Mouse (Mus musculus): Measurements from ENCODE around the gene Lpin3.
A peak's percentile ranks its signal among the peaks of the same experiment; 100 is the strongest.

Gene Lpin3

DNA sequence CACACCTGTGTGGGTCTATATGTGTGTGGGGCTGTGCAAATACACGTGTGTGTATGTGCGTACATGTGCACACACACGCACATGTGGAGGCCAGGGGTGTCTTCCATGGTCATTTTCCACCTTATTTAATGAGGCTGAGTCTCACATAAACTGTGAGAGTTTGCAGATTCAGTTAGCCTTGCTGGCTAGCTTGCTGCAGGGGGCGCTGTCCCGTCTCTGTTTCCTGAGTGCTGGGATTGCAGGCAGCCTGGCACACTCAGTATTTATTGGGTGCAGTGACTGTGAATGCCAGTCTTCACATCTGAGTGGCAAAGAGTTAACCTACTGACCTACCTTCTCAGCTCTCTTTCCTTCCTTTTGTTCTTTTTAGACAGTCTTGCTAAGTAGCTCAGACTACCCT, 53.4 kb downstream of the Lpin3 start:
- no peak for DNase-seq (ENCODE audit: low spot score in 2 of 2)

DNA sequence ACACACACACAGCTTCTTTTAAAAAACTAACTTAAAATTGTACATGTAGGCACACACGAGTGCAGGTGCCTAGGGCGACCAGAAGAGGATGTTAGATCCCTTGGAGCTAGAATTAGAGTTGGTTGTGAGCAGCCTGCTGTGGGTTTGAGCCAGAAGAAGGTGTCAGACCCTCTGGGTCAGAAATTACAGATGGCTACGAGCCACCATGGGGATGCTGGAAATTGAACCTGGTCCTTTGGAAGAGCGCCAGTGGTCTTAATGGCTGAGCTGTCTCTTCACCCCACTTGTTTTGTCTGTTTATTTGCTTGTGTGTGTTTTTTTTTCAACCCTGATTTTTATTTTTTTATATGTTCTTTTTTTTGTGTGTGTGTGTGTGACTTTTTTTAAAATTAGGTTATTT, 54.0 kb downstream of the Lpin3 start:
- no peak for DNase-seq (ENCODE audit: low spot score in 2 of 2)

DNA sequence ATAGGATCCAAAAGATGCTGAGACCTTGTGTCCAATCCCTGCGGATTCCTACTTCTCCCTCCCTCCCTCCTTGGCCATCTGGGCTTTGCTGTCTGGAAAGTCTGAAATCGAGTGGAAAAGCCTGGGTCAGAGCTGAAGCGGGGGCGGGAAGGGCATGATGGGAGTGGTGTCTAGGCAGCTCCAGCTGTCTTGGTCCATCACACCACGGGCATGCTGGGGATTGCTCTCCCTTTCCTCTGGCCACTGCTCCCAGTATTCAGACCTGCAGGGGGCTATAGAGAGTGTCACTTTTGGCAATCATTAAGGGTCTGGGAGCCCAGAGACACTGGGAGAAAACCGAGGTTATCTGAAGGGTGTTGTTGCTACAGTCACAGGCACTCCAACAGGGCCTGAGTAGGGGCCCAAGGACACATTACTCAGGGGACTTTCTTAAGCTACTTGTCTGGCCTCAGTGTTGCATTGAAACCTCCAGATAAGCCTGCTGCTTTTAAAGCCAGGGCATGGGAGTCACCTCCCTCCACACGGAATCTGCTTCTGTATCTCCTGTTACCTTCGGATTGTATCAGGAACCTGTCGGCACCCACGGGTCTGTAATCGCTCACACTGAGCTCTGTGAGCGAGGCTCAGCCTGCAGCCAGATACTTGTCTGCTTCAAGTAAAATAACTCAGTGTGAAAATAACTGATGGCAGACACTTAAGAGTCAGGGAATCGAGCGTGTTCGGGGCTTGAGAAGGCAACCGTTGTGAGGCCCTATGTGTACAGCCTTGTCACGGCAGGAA, 60.6 kb downstream of the Lpin3 start:
- DNase-seq (ENCODE audit: low spot score in 2 of 2), result no peak

DNA sequence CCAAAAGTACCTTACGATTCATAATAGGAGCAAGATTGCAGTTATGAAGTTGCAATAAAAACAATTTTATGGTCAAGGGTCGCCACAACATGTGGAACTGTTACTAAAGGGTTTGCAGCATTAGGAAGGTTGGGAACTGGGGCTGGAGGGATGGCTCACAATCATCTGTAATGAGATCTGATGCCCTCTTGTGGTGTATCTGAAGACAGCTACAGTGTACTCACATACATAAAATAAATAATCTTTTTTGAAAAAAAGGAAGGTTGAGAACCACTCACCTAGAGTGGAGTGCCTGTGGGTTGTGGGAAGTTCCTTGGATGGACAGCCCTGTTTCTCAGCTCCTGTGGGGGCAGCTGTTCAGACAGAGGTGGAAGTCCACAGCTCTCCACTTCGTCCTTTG, 62.0 kb downstream of the Lpin3 start:
- no peak for DNase-seq (ENCODE audit: low spot score in 2 of 2)

DNA sequence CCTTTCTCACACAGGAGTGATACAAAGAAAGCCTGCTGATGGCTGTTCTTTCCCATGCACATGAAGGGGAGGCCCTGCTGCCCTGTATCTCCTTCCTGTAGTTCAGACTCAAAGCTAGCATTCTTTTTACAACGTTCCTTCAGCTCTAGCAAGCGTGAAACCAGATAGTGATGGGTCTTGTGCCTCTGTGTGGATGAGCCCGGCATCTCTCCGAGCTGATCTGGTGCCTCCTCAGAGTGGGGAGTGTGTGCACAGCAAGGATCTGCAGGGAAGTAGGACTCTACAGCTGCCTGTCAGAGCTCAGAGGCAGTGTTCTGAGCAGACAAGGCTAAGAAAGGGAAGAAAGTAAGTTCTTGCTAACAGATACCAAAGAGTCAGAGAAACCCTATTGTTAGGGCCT, 71.1 kb downstream of the Lpin3 start:
- DNase-seq (ENCODE audit: low spot score in 2 of 2), result peak in 1 of 2 experiments; percentile 44

DNA sequence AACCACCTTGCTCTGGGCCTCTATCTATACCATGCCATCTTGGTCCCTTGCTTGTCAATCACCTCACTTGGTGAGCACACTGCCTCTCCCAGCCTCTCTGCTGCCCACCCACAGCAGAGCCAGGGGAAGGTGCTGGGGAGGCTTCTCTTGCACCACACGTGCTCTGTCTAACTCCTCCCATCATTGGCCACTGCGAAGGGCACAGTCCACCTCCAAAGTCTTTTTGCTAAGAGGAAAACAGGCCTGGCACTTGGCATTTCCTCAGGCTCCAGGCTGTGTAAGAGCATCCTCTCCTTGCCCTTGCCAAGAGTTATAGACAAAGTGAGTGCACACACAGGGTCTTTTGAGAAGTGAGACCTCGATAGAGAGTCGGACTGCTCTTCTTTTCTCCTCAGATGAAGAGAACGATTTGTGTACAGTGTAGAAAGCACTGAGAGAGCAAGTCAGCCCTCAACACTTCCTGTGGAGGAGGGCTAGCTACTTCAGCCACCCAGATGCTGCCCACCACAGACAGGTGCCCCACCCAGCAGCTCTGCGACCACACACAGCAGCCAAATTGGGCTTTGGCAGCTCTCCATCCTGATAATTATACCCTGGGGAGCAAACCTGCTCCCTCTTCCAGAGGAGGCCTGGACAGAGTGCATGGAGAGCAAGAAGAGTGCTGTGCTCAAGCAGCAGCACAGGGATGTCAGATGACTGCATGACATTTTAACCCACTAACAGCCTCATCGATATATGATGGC, 72.8 kb downstream of the Lpin3 start:
- DNase-seq (ENCODE audit: low spot score in 2 of 2), result no peak

DNA sequence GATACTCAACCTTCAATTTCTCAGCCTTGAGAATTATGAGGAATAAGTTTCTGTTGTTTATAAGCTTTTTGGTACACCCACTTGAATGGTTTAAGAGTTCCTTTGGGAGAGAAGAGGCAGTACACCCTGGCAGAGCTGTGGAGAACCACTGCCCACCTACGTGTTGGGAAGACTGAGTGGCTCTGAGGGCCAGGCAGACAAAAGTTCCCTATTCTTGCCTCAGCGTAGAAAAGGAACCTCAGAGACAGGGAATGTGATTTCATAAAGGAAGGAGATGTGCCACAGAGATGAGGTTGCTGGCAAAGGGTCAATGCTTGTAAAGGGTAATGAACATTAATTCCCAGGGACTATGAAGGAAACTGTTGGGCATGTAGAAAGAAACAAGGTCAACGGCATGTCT, 74.1 kb downstream of the Lpin3 start:
- DNase-seq (ENCODE audit: low spot score in 2 of 2), result no peak

DNA sequence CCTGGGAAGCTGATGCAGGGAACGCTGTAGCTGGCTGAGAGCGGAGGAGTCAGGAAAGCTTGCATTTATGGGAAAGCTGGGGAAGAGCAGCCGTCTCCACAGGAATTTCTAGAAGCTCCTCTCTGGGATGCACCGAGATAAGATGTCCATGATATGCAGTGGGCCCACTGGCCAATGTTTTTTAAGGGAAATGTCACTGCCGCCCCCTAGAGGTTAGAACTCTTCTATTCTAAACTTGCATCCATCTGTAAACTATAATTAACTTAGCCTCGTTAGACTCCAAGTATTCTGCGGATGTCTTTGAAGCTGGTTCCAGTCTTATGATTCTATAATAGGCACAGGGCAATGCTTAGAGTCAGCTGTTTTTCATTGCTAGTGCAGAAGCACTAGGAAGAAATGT, 74.9 kb downstream of the Lpin3 start:
- peak; percentile 63 to 74 for DNase-seq (ENCODE audit: low spot score in 2 of 2)

Data from right cerebral cortex, postnatal 10 days (tissue).